In the genomic region with DNA sequence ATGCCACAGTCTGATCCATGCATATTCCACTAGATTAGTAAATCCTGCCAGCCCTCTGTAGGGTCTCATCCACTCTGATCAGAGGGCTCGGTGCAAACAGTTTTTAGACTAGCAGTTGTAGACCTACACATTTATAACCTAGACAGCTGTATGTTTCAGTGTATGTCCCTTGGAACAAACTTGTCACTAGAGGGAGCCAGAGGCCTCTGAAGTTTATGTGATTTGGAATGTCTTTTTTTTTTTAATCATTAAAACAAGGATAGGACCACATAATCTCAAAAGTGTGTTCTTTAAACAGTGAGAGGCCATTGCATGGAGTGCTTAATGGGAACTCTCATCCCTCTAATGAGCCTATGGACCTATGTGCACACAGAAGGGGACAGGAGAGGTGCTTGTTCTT, we compare ENCODE assay signal across 9 mouse cellular contexts.
DNase-seq lines count a peak whose midpoint lies in the region; ATAC-seq and TF ChIP-seq lines count a peak whose summit lies in the region.
"Had no signal": no experiment of that assay in that cellular context is flagged by ENCODE, and none has a peak within 500 bp of the region (broad histone marks: within the 10 kb centered on the region; RNA-seq: fewer than 3 reads in every experiment).

No protein-coding gene starts in this region.

- H3K27me3 ChIP-seq in forebrain, embryonic 13.5 days, result no peaks in the 10 kb centered on the region
- H3K27me3 ChIP-seq: liver, embryonic 15.5 days had no signal

- H3K4me2 ChIP-seq in forebrain, embryonic 13.5 days, result no peak overlapping the region
- H3K4me2 ChIP-seq: liver, embryonic 15.5 days had no signal

- ATAC-seq in CD4-positive, CD25-positive, alpha-beta regulatory T cell, adult 4 months, result no peak
- ATAC-seq in forebrain, embryonic 13.5 days, result no peak

- no peak overlapping the region for H3K4me3 ChIP-seq in layer of hippocampus, adult 2 months
- H3K4me3 ChIP-seq in forebrain, embryonic 13.5 days, result no peak overlapping the region
- H3K4me3 ChIP-seq: liver, embryonic 15.5 days had no signal

- WGBS in forebrain, embryonic 13.5 days, result 78% methylated on average over 1 of the region's 1 CpGs

- no peak overlapping the region for H3K27ac ChIP-seq in layer of hippocampus, adult 2 months
- H3K27ac ChIP-seq in forebrain, embryonic 13.5 days, result no peak overlapping the region
- H3K27ac ChIP-seq: liver, embryonic 15.5 days had no signal

- peak; percentile 82 for TF ChIP-seq CTCF in layer of hippocampus, adult 2 months (conservative IDR thresholded peaks at IDR 0.05)

- no peaks in the 10 kb centered on the region for H3K36me3 ChIP-seq in forebrain, embryonic 13.5 days (ENCODE audit: poor library complexity, severe bottlenecking)
- H3K36me3 ChIP-seq: liver, embryonic 15.5 days had no signal

- no peaks in the 10 kb centered on the region for H3K4me1 ChIP-seq in forebrain, embryonic 13.5 days
- H3K4me1 ChIP-seq: liver, embryonic 15.5 days had no signal

- H3K9ac ChIP-seq in forebrain, embryonic 13.5 days, result no peak overlapping the region
- H3K9ac ChIP-seq: liver, embryonic 15.5 days had no signal

- peaks cover 15% of the 10 kb centered on the region for H3K9me3 ChIP-seq in forebrain, embryonic 13.5 days (replicated peaks)
- H3K9me3 ChIP-seq: liver, embryonic 15.5 days had no signal

- DNase-seq in CD4-positive, CD25-positive, alpha-beta regulatory T cell, adult 2 months (ENCODE audit: low read depth, low spot score), result peak; percentile 48
- peak; percentile 16 to 41 for DNase-seq in layer of hippocampus, adult 2 months (ENCODE audit: low spot score in 2 of 2)
- DNase-seq in layer of hippocampus, adult 9-11 months, result no peak
- peak; percentile 57 for DNase-seq in MN1 (ENCODE audit: low spot score)
- peak; percentile 60 for DNase-seq in kidney, postnatal 14 days
- no peak for DNase-seq in cerebellum, postnatal 4 days (ENCODE audit: low spot score in 2 of 2)

Comparison
In these comparisons a context has a peak if more than half of its experiments do, and no peak if none do; other contexts are left out.
1. DNase-seq: peak in CD4-positive, CD25-positive, alpha-beta regulatory T cell, adult 2 months (single experiment), layer of hippocampus, adult 2 months (2 of 2), MN1 (single experiment) and kidney, postnatal 14 days (single experiment); none in layer of hippocampus, adult 9-11 months (single experiment) and cerebellum, postnatal 4 days (0 of 2).